Mouse (Mus musculus): ENCODE data around the gene Rps26.
"Not testable (repeated sequence)": the region's sequence is repeated elsewhere in the genome, so short reads cannot be mapped to it uniquely, and the experiment has no call there.

Rps26 gene

GRCm38 (mm10) chr10:128641871-128642270, 15.3 kb upstream of the Rps26 start:
- DNase-seq (ENCODE audit: inconsistent ontology term): peak; percentile 92

GRCm38 (mm10) chr10:128640891-128641290, 14.3 kb upstream of the Rps26 start:
- no peak for DNase-seq (ENCODE audit: inconsistent ontology term)

- DNase-seq (ENCODE audit: inconsistent ontology term): no peak
Observed at GRCm38 (mm10) chr10:128639999-128640398, 13.5 kb upstream of the Rps26 start.

- DNase-seq (ENCODE audit: inconsistent ontology term): no peak
Observed at GRCm38 (mm10) chr10:128637011-128637410, 10.5 kb upstream of the Rps26 start.

GRCm38 (mm10) chr10:128636561-128636960, 10.0 kb upstream of the Rps26 start:
- DNase-seq (ENCODE audit: inconsistent ontology term): no peak

- DNase-seq (ENCODE audit: inconsistent ontology term): no peak
Observed at GRCm38 (mm10) chr10:128635697-128636096, 9.2 kb upstream of the Rps26 start.

- DNase-seq (ENCODE audit: inconsistent ontology term): no peak
Observed at GRCm38 (mm10) chr10:128631571-128631970, 5.0 kb upstream of the Rps26 start.

GRCm38 (mm10) chr10:128630306-128630705, 3.8 kb upstream of the Rps26 start:
- DNase-seq (ENCODE audit: inconsistent ontology term): not testable (repeated sequence)

- no peak for DNase-seq (ENCODE audit: inconsistent ontology term)
Observed at GRCm38 (mm10) chr10:128629746-128630145, 3.2 kb upstream of the Rps26 start.

- DNase-seq (ENCODE audit: inconsistent ontology term): no peak
Observed at GRCm38 (mm10) chr10:128627398-128628317, 1.1 kb upstream of the Rps26 start.

GRCm38 (mm10) chr10:128625287-128625894, 1.2 kb downstream of the Rps26 start:
- DNase-seq (ENCODE audit: inconsistent ontology term): no peak

- not testable (repeated sequence) for DNase-seq (ENCODE audit: inconsistent ontology term)
Observed at GRCm38 (mm10) chr10:128623106-128623613, 3.4 kb downstream of the Rps26 start.

GRCm38 (mm10) chr10:128622702-128623101, 3.8 kb downstream of the Rps26 start:
- DNase-seq (ENCODE audit: inconsistent ontology term): no peak

- DNase-seq (ENCODE audit: inconsistent ontology term): no peak
Observed at GRCm38 (mm10) chr10:128621986-128622520, 4.5 kb downstream of the Rps26 start.

- no peak for DNase-seq (ENCODE audit: inconsistent ontology term)
Observed at GRCm38 (mm10) chr10:128620241-128620640, 6.3 kb downstream of the Rps26 start.

GRCm38 (mm10) chr10:128619148-128619547, 7.4 kb downstream of the Rps26 start:
- not testable (repeated sequence) for DNase-seq (ENCODE audit: inconsistent ontology term)

- no peak for DNase-seq (ENCODE audit: inconsistent ontology term)
Observed at GRCm38 (mm10) chr10:128618570-128618969, 8.0 kb downstream of the Rps26 start.

- not testable (repeated sequence) for DNase-seq (ENCODE audit: inconsistent ontology term)
Observed at GRCm38 (mm10) chr10:128615798-128616448, 10.6 kb downstream of the Rps26 start.

- DNase-seq (ENCODE audit: inconsistent ontology term): no peak
Observed at GRCm38 (mm10) chr10:128614934-128615333, 11.6 kb downstream of the Rps26 start.

GRCm38 (mm10) chr10:128613820-128614219, 12.7 kb downstream of the Rps26 start:
- DNase-seq (ENCODE audit: inconsistent ontology term): not testable (repeated sequence)

GRCm38 (mm10) chr10:128613154-128613440, 13.4 kb downstream of the Rps26 start:
- no peak for DNase-seq (ENCODE audit: inconsistent ontology term)
